Mouse (Mus musculus): ENCODE measurements around the gene Nufip2. TPM values are rescaled to one million over a fixed set of nuclear protein-coding genes. Genes with fewer than 3 reads are reported as not detected.

The Nufip2 gene
- total and polyA plus RNA-seq, 3 experiments = 24.7 to 56.1 (median 50.5) TPM

GRCm38 (mm10) chr11:77784894-77785293 lies 98.9 kb downstream of the Nufip2 start:
- peak; percentile 78 to 96 for TF ChIP-seq EP300 (IDR thresholded peaks at IDR 0.05; ENCODE audit: low read depth in 1 of 2, low read length in 2 of 2)
- no peak for TF ChIP-seq KAT2A (conservative IDR thresholded peaks at IDR 0.05; ENCODE audit: low read depth, low read length)
- TF ChIP-seq BHLHE40 (IDR thresholded peaks at IDR 0.05; ENCODE audit: borderline replicate concordance, low read depth, low read length) = no peak
- TF ChIP-seq POLR2A (IDR thresholded peaks at IDR 0.05; ENCODE audit: control insufficient read depth in 1 of 2, insufficient read depth in 1 of 2, low read depth in 1 of 2, low read length in 2 of 2, poor library complexity in 1 of 2) = peak in 1 of 2 experiments; percentile 14; a peak in 1 of 4 replicates
- TF ChIP-seq MAX (IDR thresholded peaks at IDR 0.05; ENCODE audit: low read length) = no peak
- TF ChIP-seq GATA1 (IDR thresholded peaks at IDR 0.05; ENCODE audit: low read depth, low read length) = peak; percentile 70
- no peak; the same call in 1 of the 2 replicates for TF ChIP-seq SIN3A (IDR thresholded peaks at IDR 0.05; ENCODE audit: low read length)
- peak; percentile 80 for TF ChIP-seq TBP (IDR thresholded peaks at IDR 0.05; ENCODE audit: low read depth, low read length)
- no peak for TF ChIP-seq USF2 (IDR thresholded peaks at IDR 0.05; ENCODE audit: borderline replicate concordance in 1 of 2, insufficient read depth in 1 of 2, low read depth in 1 of 2, low read length in 2 of 2)
- no peak for TF ChIP-seq JUND (IDR thresholded peaks at IDR 0.05; ENCODE audit: low read depth, low read length)
- peak; percentile 77 for TF ChIP-seq TCF12 (IDR thresholded peaks at IDR 0.05; ENCODE audit: low read depth, low read length)
- 0 out of 2 replicates have a peak, but pooled peaks have one; percentile 6 for TF ChIP-seq NELFE (IDR thresholded peaks at IDR 0.05; ENCODE audit: low read depth, low read length)
- TF ChIP-seq CHD2 (IDR thresholded peaks at IDR 0.05; ENCODE audit: low read length) = no peak
- TF ChIP-seq MAFK (IDR thresholded peaks at IDR 0.05; ENCODE audit: borderline replicate concordance, low read depth, low read length) = no peak; the same call in 1 of the 2 replicates
- no peak for TF ChIP-seq GABPA (IDR thresholded peaks at IDR 0.05; ENCODE audit: low read depth, low read length)
- TF ChIP-seq E2F4 (IDR thresholded peaks at IDR 0.05; ENCODE audit: borderline replicate concordance, low read depth, low read length) = no peak
- no peak for TF ChIP-seq ZKSCAN1 (IDR thresholded peaks at IDR 0.05; ENCODE audit: low read depth, low read length)
- peak; percentile 78 for TF ChIP-seq RCOR1 (IDR thresholded peaks at IDR 0.05; ENCODE audit: low read depth, low read length)
- no peak for TF ChIP-seq SMC3 (IDR thresholded peaks at IDR 0.05; ENCODE audit: low read depth, low read length)
- TF ChIP-seq ELF1 (IDR thresholded peaks at IDR 0.05; ENCODE audit: low read depth, low read length) = no peak
- TF ChIP-seq POLR2AphosphoS2 (IDR thresholded peaks at IDR 0.05; ENCODE audit: low read length) = 0 out of 2 replicates have a peak, but pooled peaks have one; percentile 6
- 0 out of 2 replicates have a peak, but pooled peaks have one; percentile 38 for TF ChIP-seq ZMIZ1 (IDR thresholded peaks at IDR 0.05; ENCODE audit: low read depth, low read length)
- peak; percentile 60 for TF ChIP-seq ETS1 (IDR thresholded peaks at IDR 0.05; ENCODE audit: low read depth, low read length)
- TF ChIP-seq MYB (IDR thresholded peaks at IDR 0.05; ENCODE audit: low read depth, low read length) = peak; percentile 90
- peak; percentile 27; the same call in 1 of the 2 replicates for TF ChIP-seq TAL1 (IDR thresholded peaks at IDR 0.05; ENCODE audit: low read length)
- 0 out of 2 replicates have a peak, but pooled peaks have one; percentile 43 for TF ChIP-seq HCFC1 (IDR thresholded peaks at IDR 0.05; ENCODE audit: low read depth, low read length)
- TF ChIP-seq MXI1 (IDR thresholded peaks at IDR 0.05; ENCODE audit: low read depth, low read length) = 0 out of 2 replicates have a peak, but pooled peaks have one; percentile 25
- H3K9me3 ChIP-seq (replicated peaks; ENCODE audit: insufficient read depth, low read length) = no peaks in the 10 kb centered on the region
- H3K27me3 ChIP-seq (ENCODE audit: control insufficient read depth in 1 of 2, insufficient read depth in 2 of 2, low read length in 2 of 2) = no peaks in the 10 kb centered on the region
- peak; percentile 86 for DNase-seq (ENCODE audit: low read depth, low spot score)
- no peaks in the 10 kb centered on the region; the same call in 1 of the 2 replicates for H3K79me2 ChIP-seq (ENCODE audit: control insufficient read depth, insufficient read depth, low read length, poor library complexity)
- H3K4me1 ChIP-seq (ENCODE audit: control insufficient read depth in 1 of 2, insufficient read depth in 2 of 2, low read length in 2 of 2) = peaks cover 23 to 39% of the 10 kb centered on the region in 2 experiments
- H3K4me3 ChIP-seq (ENCODE audit: control insufficient read depth in 1 of 2, insufficient read depth in 1 of 2, low read depth in 2 of 2, low read length in 2 of 2) = peak overlapping the region; percentile 33 to 54
- peaks cover 0 to 33% of the 10 kb centered on the region in 2 experiments; a peak in 2 of 4 replicates for H3K36me3 ChIP-seq (ENCODE audit: control insufficient read depth in 1 of 2, insufficient read depth in 2 of 2, low read length in 2 of 2)
- peak overlapping the region; percentile 95 for H3K27ac ChIP-seq (ENCODE audit: control insufficient read depth, low read depth, low read length)
- H3K9ac ChIP-seq (ENCODE audit: control insufficient read depth, low read depth, low read length, poor library complexity, severe bottlenecking) = peak overlapping the region; percentile 75
